Mouse (Mus musculus) 416B (cell line): ENCODE results near the gene Noc3l.
A peak's percentile ranks its signal among the peaks of the same experiment; 100 is the strongest.

Experiments used
- DNase-seq: peaks from one replicate; pipeline ENCODE4 v3.0.0; 2011; ENCODE audit warnings: low read depth

Noc3l gene

GRCm38 (mm10) chr19:38758685-38759472, 60.2 kb downstream of the Noc3l start:
- DNase-seq = peak; percentile 15

- no peak for DNase-seq
Observed at GRCm38 (mm10) chr19:38758056-38758455, 61.0 kb downstream of the Noc3l start.

GRCm38 (mm10) chr19:38757161-38757560, 61.9 kb downstream of the Noc3l start:
- no peak for DNase-seq

GRCm38 (mm10) chr19:38750192-38750591, 68.8 kb downstream of the Noc3l start:
- DNase-seq = peak; percentile 22

- no peak for DNase-seq
Observed at GRCm38 (mm10) chr19:38746492-38747014, 72.5 kb downstream of the Noc3l start.

GRCm38 (mm10) chr19:38745810-38746491, 73.1 kb downstream of the Noc3l start:
- DNase-seq = peak; percentile 5

GRCm38 (mm10) chr19:38744546-38744945, 74.5 kb downstream of the Noc3l start:
- no peak for DNase-seq
